Comparison of ENCODE assay signal across 10 mouse cellular contexts in genomic region chr5:124210281-124211016, GRCm38 (mm10). TPM values are rescaled to one million over a fixed set of nuclear protein-coding genes. Genes with fewer than 3 reads are reported as not detected.
DNase-seq lines count a peak whose midpoint lies in the region; ATAC-seq and TF ChIP-seq lines count a peak whose summit lies in the region.
"Had no signal": no experiment of that assay in that cellular context is flagged by ENCODE, and none has a peak within 500 bp of the region (broad histone marks: within the 10 kb centered on the region; RNA-seq: fewer than 3 reads in every experiment).

No protein-coding gene starts in this region.

- H3K9ac ChIP-seq in liver, postnatal 0 days (replicated peaks) = no peak overlapping the region

- DNase-seq in cerebellum, adult 11 months = peak; percentile 50
- DNase-seq in left cerebral cortex, adult 2 months (ENCODE audit: extremely low spot score in 1 of 2, low spot score in 2 of 2) = no peak
- DNase-seq in left cerebral cortex, postnatal 25 days (ENCODE audit: low spot score in 2 of 2) = no peak
- peak; percentile 72 for DNase-seq in cerebellum, adult 9-11 months
- DNase-seq in liver, postnatal 0 days = no peak
- no peak for DNase-seq in thymus, adult 18-20 months
- DNase-seq in ovary, postnatal 10 days (ENCODE audit: low spot score) = no peak

- H3K4me2 ChIP-seq in liver, postnatal 0 days (ENCODE audit: low read depth, low read length) = no peak overlapping the region

- no peaks in the 10 kb centered on the region for H3K9me3 ChIP-seq in liver, postnatal 0 days (ENCODE audit: low read length)

- TF ChIP-seq CTCF in left cerebral cortex, adult 2 months (IDR thresholded peaks at IDR 0.05) = no peak
- peak; percentile 22; the same call in 1 of the 2 replicates for TF ChIP-seq CTCF in liver, postnatal 0 days (IDR thresholded peaks at IDR 0.05; ENCODE audit: low read depth)

- H3K4me1 ChIP-seq in liver, postnatal 0 days (ENCODE audit: insufficient read depth) = peaks cover 23% of the 10 kb centered on the region

- 70% methylated on average over 18 of the region's 18 CpGs for WGBS in liver, postnatal 0 days (ENCODE audit: insufficient replicate concordance)

- intact Hi-C loops in left cerebral cortex, adult 2 months (cut with DNase I) = no loop called here
- intact Hi-C loops in left cerebral cortex, postnatal 25 days (cut with DNase I) = no loop called here

- no peak for TF ChIP-seq EP300 in liver, postnatal 0 days (IDR thresholded peaks at IDR 0.05; ENCODE audit: low read depth)

- H3K4me3 ChIP-seq in left cerebral cortex, adult 2 months = no peak overlapping the region
- no peak overlapping the region for H3K4me3 ChIP-seq in liver, postnatal 0 days (ENCODE audit: low read depth, low read length)

- H3K36me3 ChIP-seq in liver, postnatal 0 days (replicated peaks; ENCODE audit: insufficient read depth, low read length) = 0 out of 2 replicates have a peak, but pooled peaks cover 4% of the 10 kb centered on the region

- no peak for ATAC-seq in cerebellum, adult (ENCODE audit: insufficient number of reproducible peaks, low FRiP score, low TSS enrichment)
- ATAC-seq in liver, postnatal 0 days = no peak
- ATAC-seq: forebrain, embryonic 14.5 days had no signal

- peak overlapping the region; percentile 10; the same call in 1 of the 2 replicates for H3K27ac ChIP-seq in left cerebral cortex, adult 2 months
- no peak overlapping the region for H3K27ac ChIP-seq in liver, postnatal 0 days (ENCODE audit: low read depth)
- H3K27ac ChIP-seq: macrophage had no signal

- H3K27me3 ChIP-seq in liver, postnatal 0 days (ENCODE audit: insufficient read depth, low read length) = no peaks in the 10 kb centered on the region

RNA-seq across cellular contexts. Expression of gene Pitpnm2, which starts 39.1 kb away (rescaled TPM):
- total RNA-seq in left cerebral cortex, adult 2 months (2021) = 100 to 1,000 TPM; 317 to 336 TPM
- total RNA-seq in left cerebral cortex, postnatal 25 days (2021) = 100 to 1,000 TPM; 275 to 292 TPM
- 2.1 and 2.4 TPM in 2 replicates for polyA plus RNA-seq in liver, postnatal 0 days (2015; fragmentation: Nextera tagmentation; extraction: Ambion mirVana)

Comparison
In these comparisons a context has a peak if more than half of its experiments do, and no peak if none do; other contexts are left out.
1. DNase-seq: peak in cerebellum, adult 11 months (single experiment) and cerebellum, adult 9-11 months (single experiment); none in left cerebral cortex, adult 2 months (0 of 2), left cerebral cortex, postnatal 25 days (0 of 2), liver, postnatal 0 days (single experiment), thymus, adult 18-20 months (0 of 2) and ovary, postnatal 10 days (single experiment).